Mouse (Mus musculus) intestine, embryonic 14.5 days (tissue): ENCODE data around the gene Uqcrh. TPM values are rescaled to one million over a fixed set of nuclear protein-coding genes. Genes with fewer than 3 reads are reported as not detected.

Experiments
- ATAC-seq: fragments of 200-750 bp; cut with Nextera tagmentation; replicated peaks from 2 replicates; pipeline ENCODE4 v1.8.0; 2017; ENCODE audit warnings: low read depth, moderate number of reproducible peaks, moderate TSS enrichment, moderate library complexity; ENCODE audit not compliant: low FRiP score, low TSS enrichment
- DNase-seq: peaks from one replicate; pipeline ENCODE4 v3.0.0-alpha.2; 2018; ENCODE audit warnings: low spot score
- H3K27ac ChIP-seq: fragments of 300-500 bp; sonication (generic); 2 replicates; pipeline ENCODE4 v1.5.1; 2014; ENCODE audit warnings: low read depth, mild to moderate bottlenecking, control low read depth
- H3K27me3 ChIP-seq: fragments of 300-500 bp; sonication (generic); replicated peaks from 2 replicates; pipeline ENCODE4 v1.6.1; 2014; ENCODE audit warnings: low read length, control low read depth; ENCODE audit not compliant: control insufficient read depth, insufficient read depth
- H3K36me3 ChIP-seq: fragments of 300-500 bp; sonication (generic); 2 replicates; pipeline ENCODE4 v1.6.1; 2014; ENCODE audit warnings: low read length, control low read depth; ENCODE audit not compliant: control insufficient read depth, insufficient read depth
- H3K4me1 ChIP-seq: fragments of 300-500 bp; sonication (generic); replicated peaks from 2 replicates; pipeline ENCODE4 v1.6.1; 2014; ENCODE audit warnings: low read length, control low read depth, mixed read lengths; ENCODE audit not compliant: control insufficient read depth, insufficient read depth
- H3K4me2 ChIP-seq: fragments of 300-500 bp; sonication (generic); 2 replicates; pipeline ENCODE4 v1.6.1; 2014; ENCODE audit warnings: low read length
- H3K4me3 ChIP-seq: fragments of 300-500 bp; sonication (generic); 2 replicates; pipeline ENCODE4 v1.5.1; 2014; ENCODE audit warnings: low read depth, low read length, control low read depth, mixed read lengths
- H3K9ac ChIP-seq: fragments of 300-500 bp; sonication (generic); 2 replicates; pipeline ENCODE4 v1.6.1; 2014; ENCODE audit warnings: mild to moderate bottlenecking, low read length
- H3K9me3 ChIP-seq: fragments of 300-500 bp; sonication (generic); 2 replicates; pipeline ENCODE4 v1.6.1; 2016; ENCODE audit warnings: low read length, control low read depth; ENCODE audit not compliant: control insufficient read depth
- WGBS: fragments of 180-500 bp; shearing (Covaris S2); extraction: QIAGEN DNeasy Blood & Tissue Kit; methylation state at CpG from one replicate; pipeline ENCODE4 v1.1.7; 2014; 5-methylcytosine and 5-hydroxymethylcytosine counted together
- polyA plus RNA-seq: library from polyadenylated mRNA; unstranded; fragments of >200 nt; fragmentation: Nextera tagmentation; extraction: Ambion mirVana; gene quantifications from 2 replicates; pipeline ENCODE4 v1.2.1, GENCODE M21; 2014

Uqcrh gene
- polyA plus RNA-seq, 1 experiment from 2014 or later, result 617 TPM

DNA sequence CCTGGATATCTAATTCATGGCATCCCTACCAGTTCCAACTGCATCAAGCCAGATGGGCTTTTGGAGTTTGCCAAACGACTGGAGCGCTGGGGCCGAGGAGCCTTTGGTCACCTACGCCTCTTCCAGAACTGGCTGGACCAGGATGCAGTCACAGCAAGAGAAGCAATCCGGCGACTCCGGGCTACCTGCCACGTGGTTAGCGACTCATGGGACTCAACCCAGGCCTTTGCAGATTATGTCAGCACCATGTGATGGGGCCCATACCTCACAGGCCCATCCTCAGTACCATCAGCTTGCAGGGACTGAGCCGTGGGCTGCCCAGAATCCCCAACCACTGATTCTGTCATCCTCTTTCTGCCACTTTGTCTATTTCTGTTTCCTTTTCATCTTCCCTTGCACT is 21.4 kb upstream of the Uqcrh start:
- Histone ChIP-seq H3K36me3 (peaks cover 99% of the 10 kb centered on the region), H3K9me3 (no peaks in the 10 kb centered on the region), H3K4me1 (no peaks in the 10 kb centered on the region; the same call in 1 of the 2 replicates), H3K27me3 (no peaks in the 10 kb centered on the region), H3K27ac (no peak overlapping the region), H3K4me3 (no peak overlapping the region), H3K9ac (no peak overlapping the region), H3K4me2 (no peak overlapping the region)
- WGBS, result 93% methylated on average over 10 of the region's 10 CpGs
- no peak for DNase-seq
- no peak for ATAC-seq

DNA sequence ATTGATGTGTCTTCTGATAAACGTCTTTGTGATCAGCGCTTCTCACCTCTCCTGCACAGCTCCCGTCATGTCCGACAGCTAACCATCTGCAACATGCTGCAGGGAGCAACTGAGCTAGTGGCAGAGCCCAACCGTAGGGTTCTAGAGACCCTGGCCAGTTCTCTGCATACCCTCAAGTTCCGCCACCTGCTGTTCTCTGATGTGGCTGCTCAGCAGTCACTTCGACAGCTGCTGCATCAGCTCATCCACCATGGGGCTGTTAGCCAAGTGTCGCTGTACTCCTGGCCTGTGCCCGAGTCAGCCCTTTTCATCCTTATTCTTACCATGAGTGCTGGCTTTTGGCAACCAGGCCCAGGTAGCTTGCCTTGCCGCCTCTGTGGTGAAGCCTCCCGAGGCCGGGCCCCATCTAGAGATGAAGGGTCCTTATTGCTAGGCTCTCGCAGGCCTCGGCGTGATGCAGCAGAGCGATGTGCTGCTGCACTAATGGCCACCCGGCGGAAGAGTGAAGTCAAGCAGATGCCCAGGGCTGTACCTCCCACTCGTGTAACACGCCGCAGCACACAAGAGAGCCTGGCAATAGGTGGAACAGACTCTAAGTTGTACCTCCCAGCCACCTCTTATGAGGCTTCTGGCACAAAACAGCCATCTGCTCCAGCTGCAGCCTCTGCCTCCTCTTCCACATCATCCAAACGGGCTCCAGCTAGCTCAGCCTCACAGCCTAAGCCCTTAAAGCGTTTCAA is 13.8 kb upstream of the Uqcrh start:
- Histone ChIP-seq H3K9ac (no peak overlapping the region), H3K27me3 (no peaks in the 10 kb centered on the region), H3K9me3 (no peaks in the 10 kb centered on the region), H3K4me3 (no peak overlapping the region), H3K4me1 (no peaks in the 10 kb centered on the region), H3K4me2 (no peak overlapping the region), H3K36me3 (peaks cover 93% of the 10 kb centered on the region), H3K27ac (no peak overlapping the region)
- WGBS, result 89% methylated on average over 23 of the region's 23 CpGs
- DNase-seq (no peak), ATAC-seq (no peak)

DNA sequence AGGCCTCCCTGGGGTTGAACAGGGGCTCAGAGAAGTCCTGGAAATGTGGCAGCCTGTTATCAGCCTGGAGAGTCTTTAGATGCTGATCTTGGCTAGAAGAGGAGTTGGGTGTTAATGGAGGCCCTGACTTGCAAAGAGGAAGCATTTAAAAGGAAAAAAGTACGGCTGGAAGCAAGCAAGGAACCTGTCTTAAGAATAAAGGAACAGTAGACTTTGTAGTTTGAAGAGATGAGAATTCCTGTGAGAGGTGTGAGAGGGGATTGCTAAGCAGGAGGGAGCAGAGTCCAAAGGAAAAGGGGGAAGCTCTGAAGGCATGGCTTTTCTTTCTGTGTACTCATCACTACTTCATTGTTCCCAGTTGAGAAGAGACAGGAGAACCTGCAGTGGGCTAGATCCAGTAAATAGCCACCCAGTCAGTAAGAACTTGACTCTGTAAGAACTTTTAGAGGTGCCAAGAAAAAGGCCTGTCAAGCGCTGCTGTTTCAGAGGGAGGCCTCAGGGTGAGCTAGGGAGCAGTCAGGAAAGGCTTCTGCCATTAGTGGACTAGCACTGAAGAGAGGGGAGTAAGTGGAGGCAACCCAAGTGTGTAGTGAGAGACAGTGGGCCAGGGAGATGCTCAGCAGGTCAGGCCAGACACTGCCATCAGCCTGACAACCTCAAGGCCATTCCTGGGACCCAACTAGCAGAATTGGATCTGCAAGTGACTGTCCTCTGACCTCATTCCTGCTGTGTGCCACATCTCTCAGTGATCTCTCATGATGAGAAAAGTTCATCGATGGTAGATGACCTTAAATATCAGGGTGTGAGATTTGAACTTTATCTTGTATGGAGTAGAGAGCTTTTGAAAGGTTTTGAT is 2.6 kb upstream of the Uqcrh start:
- H3K36me3 ChIP-seq, result peaks cover 27% of the 10 kb centered on the region
- no peak for ATAC-seq
- peaks cover 29% of the 10 kb centered on the region for H3K4me1 ChIP-seq
- DNase-seq, result peak; percentile 57
- peak overlapping the region; percentile 91 for H3K4me2 ChIP-seq
- no peaks in the 10 kb centered on the region for H3K27me3 ChIP-seq
- peak overlapping the region; percentile 82 for H3K9ac ChIP-seq
- H3K9me3 ChIP-seq, result no peaks in the 10 kb centered on the region
- 53% methylated on average over 3 of the region's 3 CpGs for WGBS
- peak overlapping the region; percentile 66 for H3K4me3 ChIP-seq
- H3K27ac ChIP-seq, result peak overlapping the region; percentile 98; the same call in 1 of the 2 replicates

DNA sequence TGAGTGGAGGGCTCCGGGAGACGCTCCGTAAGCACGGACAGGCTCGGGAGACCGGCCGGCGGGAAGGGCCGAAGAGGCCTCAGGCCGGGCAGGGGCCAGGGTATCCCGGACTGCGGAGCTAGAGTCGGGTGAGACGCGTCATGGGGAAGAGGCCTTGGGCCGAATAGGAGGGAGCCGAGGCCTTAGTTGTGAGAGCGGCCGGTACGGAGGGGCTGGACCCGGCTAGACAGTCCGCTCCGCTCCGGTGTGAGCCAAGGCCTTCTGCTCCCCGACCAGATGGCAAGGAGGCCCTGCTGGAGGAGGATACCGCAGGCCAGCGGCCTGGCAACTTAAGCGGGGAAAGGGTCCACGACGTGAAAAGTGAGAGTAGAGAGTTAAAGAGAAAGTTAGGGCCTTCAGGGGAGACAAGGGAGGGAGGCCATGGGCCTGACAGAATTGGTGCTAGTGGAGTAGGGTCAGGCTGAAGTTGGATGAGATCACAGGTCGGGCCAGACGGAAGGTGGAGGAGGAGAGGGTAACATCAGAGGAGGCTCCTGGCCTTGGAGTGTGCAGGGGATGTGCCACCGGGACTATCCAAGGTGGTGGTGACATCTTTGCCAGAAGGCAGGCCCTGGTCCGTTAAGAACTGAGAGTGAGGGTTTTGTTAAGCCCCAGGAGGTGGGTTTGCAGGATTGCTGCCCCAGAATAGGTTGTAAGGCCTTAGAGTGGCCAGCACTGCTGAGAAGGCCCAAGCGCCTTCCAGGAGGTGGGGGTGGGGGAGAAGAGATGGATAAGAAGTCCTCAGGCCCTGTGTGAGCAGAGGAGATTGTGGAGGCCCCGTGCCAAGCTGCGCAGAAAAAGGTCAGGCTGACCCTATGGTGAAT is 1.7 kb upstream of the Uqcrh start:
- peak overlapping the region; percentile 98 for H3K27ac ChIP-seq
- WGBS, result 2% methylated on average over 37 of the region's 37 CpGs

DNA sequence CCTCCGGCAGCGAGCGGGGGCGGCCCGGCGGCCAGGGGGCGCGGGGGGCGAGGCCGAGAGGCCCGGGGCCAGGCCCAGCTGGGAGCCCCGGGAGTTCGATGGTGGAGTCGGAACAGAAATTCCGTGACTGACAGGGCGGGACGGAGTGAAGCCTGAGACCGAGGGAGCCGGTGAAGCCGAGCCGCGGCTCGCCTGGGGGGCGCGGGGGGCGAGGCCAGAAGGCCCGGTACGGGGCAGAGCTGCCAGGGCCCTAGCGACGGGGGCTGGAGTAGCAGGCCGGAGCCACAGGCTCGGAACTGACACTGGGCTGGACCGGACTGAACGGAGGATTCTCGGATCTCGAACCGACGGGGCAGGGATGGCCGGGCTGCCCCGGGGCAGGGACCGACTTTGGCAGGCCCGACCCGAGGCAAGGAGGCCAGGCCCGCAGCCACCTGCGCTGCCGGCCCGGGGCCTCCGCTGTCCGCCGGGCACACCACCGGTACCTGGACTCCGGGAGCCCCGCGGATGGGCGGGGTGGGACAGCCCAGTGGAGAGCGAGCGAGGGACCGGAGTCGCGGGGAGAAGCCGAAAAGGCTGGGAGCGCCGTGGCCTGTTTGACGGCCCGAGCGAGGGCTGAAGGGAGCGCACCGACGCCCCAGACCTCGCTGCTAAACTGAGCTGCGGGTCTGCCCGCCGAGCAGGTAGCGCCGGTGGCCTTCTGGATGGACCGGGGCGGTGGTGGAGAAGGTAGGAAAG is 929 bp upstream of the Uqcrh start:
- H3K9me3 ChIP-seq, result no peaks in the 10 kb centered on the region
- peak; percentile 96 for DNase-seq
- H3K4me3 ChIP-seq, result peak overlapping the region; percentile 66
- peaks cover 29% of the 10 kb centered on the region for H3K4me1 ChIP-seq
- 0% methylated on average over 60 of the region's 77 CpGs for WGBS
- H3K4me2 ChIP-seq, result peak overlapping the region; percentile 91
- peak overlapping the region; percentile 82 for H3K9ac ChIP-seq
- H3K27me3 ChIP-seq, result no peaks in the 10 kb centered on the region
- peak overlapping the region; percentile 98 for H3K27ac ChIP-seq
- ATAC-seq, result peak; percentile 78
- H3K36me3 ChIP-seq, result peaks cover 12% of the 10 kb centered on the region

More for the DNA sequence above, 1.7 kb upstream of the Uqcrh start:
- Histone ChIP-seq H3K4me3 (peak overlapping the region; percentile 66), H3K27me3 (no peaks in the 10 kb centered on the region), H3K9me3 (no peaks in the 10 kb centered on the region), H3K4me1 (peaks cover 29% of the 10 kb centered on the region), H3K4me2 (peak overlapping the region; percentile 91), H3K9ac (peak overlapping the region; percentile 82), H3K36me3 (peaks cover 20% of the 10 kb centered on the region)
- DNase-seq (peak; percentile 81), ATAC-seq (peak; percentile 19)

DNA sequence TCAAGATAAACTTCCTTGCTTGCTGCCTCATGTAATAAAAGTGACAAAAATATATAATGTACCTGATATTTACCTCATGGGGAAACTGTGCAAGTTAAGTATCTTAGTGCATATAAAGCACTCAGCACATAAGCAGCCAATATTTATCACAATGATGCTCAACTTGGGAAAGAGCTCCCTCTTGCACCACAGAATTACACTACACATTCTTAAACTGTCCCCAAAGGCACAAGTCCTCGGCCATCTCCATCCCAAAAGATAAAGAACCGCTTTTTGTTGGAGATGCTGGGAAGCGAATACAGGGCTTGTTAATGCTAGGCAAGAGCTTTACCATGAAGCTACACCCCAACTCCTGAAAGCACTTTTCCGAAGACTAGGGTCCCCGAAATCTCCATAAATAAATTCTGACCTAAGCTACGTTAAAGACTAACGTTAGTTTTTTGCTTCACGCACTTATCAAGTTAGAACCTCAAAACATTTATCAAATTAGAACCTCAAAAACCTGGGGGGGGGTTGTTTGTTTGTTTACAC is 661 bp downstream of the Uqcrh start:
- peak overlapping the region; percentile 82 for H3K9ac ChIP-seq
- WGBS, result 2% methylated on average over 8 of the region's 8 CpGs
- H3K4me1 ChIP-seq, result peaks cover 29% of the 10 kb centered on the region
- H3K36me3 ChIP-seq, result peaks cover 15% of the 10 kb centered on the region
- peak overlapping the region; percentile 66 for H3K4me3 ChIP-seq
- H3K4me2 ChIP-seq, result peak overlapping the region; percentile 67
- no peak for ATAC-seq
- no peaks in the 10 kb centered on the region for H3K9me3 ChIP-seq
- H3K27ac ChIP-seq, result peak overlapping the region; percentile 98; the same call in 1 of the 2 replicates
- H3K27me3 ChIP-seq, result no peaks in the 10 kb centered on the region
- no peak for DNase-seq

DNA sequence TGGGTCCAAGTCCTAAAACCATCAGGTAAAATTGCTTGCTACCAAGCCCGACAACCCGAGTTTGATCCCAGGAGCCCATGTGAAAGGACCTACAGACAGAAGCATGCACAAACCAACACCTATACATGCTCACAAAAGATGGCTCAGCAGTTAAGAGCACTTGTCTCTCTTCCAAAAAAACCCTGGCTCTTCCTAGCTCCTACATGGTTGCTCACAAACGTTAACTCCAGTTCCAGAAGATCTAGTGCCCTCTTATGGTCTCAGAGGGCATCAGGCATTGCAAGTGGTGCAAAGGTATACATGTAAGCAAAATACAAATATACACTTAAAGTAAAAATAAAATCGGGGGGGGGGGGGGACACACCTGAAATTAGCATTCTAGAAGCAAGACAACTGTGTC is 1.7 kb downstream of the Uqcrh start:
- no peaks in the 10 kb centered on the region for H3K27me3 ChIP-seq
- H3K9me3 ChIP-seq, result no peaks in the 10 kb centered on the region
- peak overlapping the region; percentile 67 for H3K4me2 ChIP-seq
- ATAC-seq (no peak), DNase-seq (no peak)
- WGBS, result 50% methylated on average over 4 of the region's 4 CpGs
- peaks cover 29% of the 10 kb centered on the region for H3K4me1 ChIP-seq
- H3K36me3 ChIP-seq, result peaks cover 26% of the 10 kb centered on the region
- no peak overlapping the region for H3K27ac ChIP-seq
- peak overlapping the region; percentile 66; the same call in 1 of the 2 replicates for H3K4me3 ChIP-seq
- no peak overlapping the region for H3K9ac ChIP-seq
